Mouse (Mus musculus): ENCODE data around the gene Mcu.

DNA sequence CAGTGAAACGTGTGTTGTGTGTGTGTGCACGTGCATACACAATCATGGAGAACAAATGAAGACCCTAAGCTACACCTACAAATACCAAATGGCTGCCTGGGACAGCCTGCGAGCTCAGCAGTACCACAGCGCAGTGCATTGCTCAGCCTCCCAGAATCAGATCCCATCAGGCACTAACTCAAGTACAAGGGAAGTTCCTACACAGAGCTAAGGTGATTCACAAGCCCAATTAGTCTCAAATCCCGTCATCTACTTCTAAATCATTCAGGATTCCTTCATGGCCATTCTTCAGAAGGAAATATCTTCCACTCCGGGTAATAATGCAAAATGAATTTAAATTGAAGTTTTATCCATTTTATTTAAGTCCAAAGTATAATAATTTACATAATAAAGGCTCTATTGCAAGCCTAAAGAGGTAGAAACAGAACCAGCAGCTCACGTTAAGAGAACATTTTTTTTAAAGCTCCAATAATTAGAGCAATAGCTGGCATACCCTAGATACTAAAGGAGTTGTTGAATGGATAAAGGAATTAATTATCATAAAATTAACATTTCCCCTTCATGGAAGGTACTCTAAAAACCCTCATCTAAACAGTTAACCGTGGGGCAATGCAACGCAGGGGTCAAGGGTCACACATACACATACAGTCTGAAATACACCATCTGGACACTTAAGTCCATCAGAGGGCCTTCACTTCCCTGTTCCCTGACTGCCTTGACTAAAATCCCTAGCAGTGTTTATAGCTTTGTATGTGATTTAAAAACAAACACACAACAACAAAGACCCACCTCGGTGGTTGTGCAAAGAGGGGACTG, 47.6 kb downstream of the Mcu start:
- TF ChIP-seq CTCF (IDR thresholded peaks at IDR 0.05; ENCODE audit: insufficient read depth, low read length) (no peak), POLR2A (IDR thresholded peaks at IDR 0.05; ENCODE audit: borderline replicate concordance, extremely low read depth, low read depth, low read length) (no peak)

All from lung, adult 2 months (tissue).